In the genomic region with DNA sequence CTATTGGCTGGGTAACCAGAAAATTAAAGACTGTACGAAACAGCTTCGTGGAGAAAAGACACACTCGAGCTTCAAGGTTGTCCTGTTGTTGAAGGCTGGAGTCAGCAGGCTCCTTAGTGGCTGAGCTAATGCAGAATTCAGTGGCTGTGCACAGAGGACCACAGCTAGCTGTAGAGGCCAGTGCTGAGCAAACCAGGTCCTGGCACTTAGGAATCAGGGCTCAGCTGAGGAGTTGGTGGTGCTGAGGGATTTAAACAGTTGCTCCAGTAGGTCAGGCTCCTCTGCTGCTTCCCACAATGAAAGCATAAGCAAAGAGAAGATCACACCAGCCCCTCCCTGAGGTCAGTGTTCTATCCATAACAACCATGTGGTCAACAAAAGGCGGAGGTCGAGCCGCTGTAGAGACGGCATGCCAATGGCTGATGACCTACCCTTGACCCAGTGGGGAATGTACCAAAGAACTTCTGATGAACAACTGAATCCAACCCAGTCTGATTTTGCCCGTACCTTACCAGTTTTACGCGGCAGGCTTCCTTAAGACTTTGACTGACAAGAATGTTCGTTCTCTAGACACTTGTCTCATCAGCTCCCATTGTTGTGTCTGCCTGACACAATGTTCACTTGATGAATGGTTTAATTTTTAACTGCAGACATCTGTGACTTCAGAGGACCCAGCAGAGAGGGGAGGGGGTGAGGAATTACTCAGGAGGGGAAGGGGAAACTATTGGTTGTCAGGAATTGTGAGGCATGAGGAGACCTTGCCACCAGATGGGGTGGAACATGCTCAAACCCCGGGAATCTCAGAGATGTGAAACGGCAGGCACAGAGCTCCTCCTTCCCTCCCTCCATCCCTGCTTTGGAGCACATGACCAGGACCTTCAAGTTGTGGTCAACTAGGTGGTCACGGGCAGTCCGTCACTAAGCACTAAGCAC, we compare ENCODE assay signal across 8 mouse cellular contexts. TPM values are rescaled to one million over a fixed set of nuclear protein-coding genes. Genes with fewer than 3 reads are reported as not detected.
DNase-seq lines count a peak whose midpoint lies in the region; ATAC-seq and TF ChIP-seq lines count a peak whose summit lies in the region.

No protein-coding gene starts in this region.

- no peak overlapping the region; the same call in 1 of the 2 replicates for H3K9ac ChIP-seq in limb, embryonic 11.5 days (ENCODE audit: low read length)

- WGBS in limb, embryonic 11.5 days = 25% methylated on average over 15 of the region's 15 CpGs

- 0 out of 2 replicates have a peak overlapping the region, but pooled peaks have one; percentile 18 for H3K27ac ChIP-seq in layer of hippocampus, adult 2 months
- H3K27ac ChIP-seq in limb, embryonic 11.5 days (replicated peaks; ENCODE audit: low read depth, low read length) = peak overlapping the region; percentile 96

- no peaks in the 10 kb centered on the region for H3K27me3 ChIP-seq in limb, embryonic 11.5 days (ENCODE audit: control insufficient read depth, insufficient read depth, low read length)

- H3K4me3 ChIP-seq in layer of hippocampus, adult 2 months = no peak overlapping the region
- H3K4me3 ChIP-seq in limb, embryonic 11.5 days (ENCODE audit: low read depth, low read length) = no peak overlapping the region

- TF ChIP-seq CTCF in layer of hippocampus, adult 2 months (conservative IDR thresholded peaks at IDR 0.05) = no peak

- DNase-seq in layer of hippocampus, adult 2 months (ENCODE audit: low spot score in 2 of 2) = no peak
- no peak for DNase-seq in layer of hippocampus, adult 9-10 months (ENCODE audit: low spot score)
- peak; percentile 65 for DNase-seq in forelimb bud, embryonic 11.5 days (ENCODE audit: low read depth, low spot score)
- DNase-seq in limb, embryonic 11.5 days (ENCODE audit: low spot score) = peak; percentile 60
- DNase-seq in retina, postnatal 1 day = peak; percentile 12
- no peak for DNase-seq in left cerebral cortex, postnatal 25 days (ENCODE audit: low spot score in 2 of 2)
- DNase-seq in frontal cortex, postnatal 10 days (ENCODE audit: low spot score in 2 of 2) = no peak
- no peak for DNase-seq in right cerebral cortex, postnatal 4 days

- no peaks in the 10 kb centered on the region for H3K9me3 ChIP-seq in limb, embryonic 11.5 days (ENCODE audit: control insufficient read depth, low read length)

- peaks cover 32% of the 10 kb centered on the region for H3K4me1 ChIP-seq in limb, embryonic 11.5 days (ENCODE audit: control insufficient read depth, insufficient read depth, low read length)

- no peaks in the 10 kb centered on the region for H3K36me3 ChIP-seq in limb, embryonic 11.5 days (ENCODE audit: control insufficient read depth, insufficient read depth, low read length)

- intact Hi-C loops in left cerebral cortex, postnatal 25 days (cut with DNase I) = no loop called here

- H3K4me2 ChIP-seq in limb, embryonic 11.5 days (ENCODE audit: low read depth, severe bottlenecking) = no peak overlapping the region

- ATAC-seq in limb, embryonic 11.5 days (ENCODE audit: insufficient number of reproducible peaks, low FRiP score, low TSS enrichment, low read depth) = no peak

RNA-seq across cellular contexts. Expression of a gene that starts 57.6 kb away (rescaled TPM):
- total RNA-seq in layer of hippocampus, adult 2 months (2021) = 10 to 100 TPM in 1 of 2 experiments, 1 to 10 TPM in 1; 7.8 to 11.1 TPM
- 10.6 and 11.3 TPM in 2 replicates for polyA plus RNA-seq in limb, embryonic 11.5 days (2014; fragmentation: Nextera tagmentation; extraction: Ambion mirVana)
- 10 to 100 TPM in 1 of 2 experiments, 1 to 10 TPM in 1; 6.5 to 13.3 TPM for total RNA-seq in left cerebral cortex, postnatal 25 days (2021)

Comparison
In these comparisons a context has a peak if more than half of its experiments do, and no peak if none do; other contexts are left out.
1. DNase-seq: peak in forelimb bud, embryonic 11.5 days (single experiment), limb, embryonic 11.5 days (single experiment) and retina, postnatal 1 day (single experiment); none in layer of hippocampus, adult 2 months (0 of 2), layer of hippocampus, adult 9-10 months (single experiment), left cerebral cortex, postnatal 25 days (0 of 2), frontal cortex, postnatal 10 days (0 of 2) and right cerebral cortex, postnatal 4 days (single experiment).